Mouse (Mus musculus) bone marrow, adult 2 months (tissue): Measurements from ENCODE around the gene Hopx.

Experiments
- CTCF ChIP-seq: fragments of 200-500 bp; IDR thresholded peaks from 2 replicates; pipeline ENCODE4 v1.5.1; 2011; ENCODE audit warnings: low read length, control low read depth; ENCODE audit not compliant: control insufficient read depth, insufficient read depth
- POLR2A ChIP-seq: fragments of 200-500 bp; IDR thresholded peaks from 2 replicates; pipeline ENCODE4 v1.6.1; 2011; ENCODE audit warnings: low read depth, mild to moderate bottlenecking, control low read depth, low read length, borderline replicate concordance; ENCODE audit not compliant: control insufficient read depth

- TF ChIP-seq POLR2A (no peak), CTCF (no peak)
Measured at GRCm38 (mm10) chr5:77122254-77123192, 7.6 kb upstream of the Hopx start.
